Mouse (Mus musculus): ENCODE measurements around the gene Iqce. TPM values are rescaled to one million over a fixed set of nuclear protein-coding genes. Genes with fewer than 3 reads are reported as not detected.

Iqce gene
- total RNA-seq, 2 experiments from 2014 or later: 1.6 to 2.2 TPM

- DNase-seq (ENCODE audit: low spot score): no peak
These were observed 40.1 kb downstream of the Iqce start for GRCm38 (mm10) chr5:140661875-140662643.

DNA sequence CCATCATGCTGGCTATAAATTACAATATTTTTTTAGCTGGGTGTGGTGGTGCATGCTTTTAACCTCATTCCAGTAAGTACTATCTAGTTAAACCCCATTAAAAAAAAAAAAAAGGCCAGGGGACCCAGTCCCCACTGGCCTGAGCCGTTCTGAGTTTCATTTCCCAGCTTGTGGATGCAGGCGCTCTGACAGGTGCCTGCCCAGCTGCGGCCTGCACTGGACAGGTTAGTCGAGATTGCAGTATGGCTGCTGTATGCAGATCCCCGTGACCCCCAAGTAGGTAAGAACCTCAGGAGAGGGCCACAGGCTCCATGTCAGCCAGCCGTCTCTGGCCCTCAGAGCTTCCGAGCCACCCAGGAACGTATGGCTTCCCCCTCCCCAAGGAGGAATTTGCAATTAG lies 40.8 kb downstream of the Iqce start:
- DNase-seq (ENCODE audit: low spot score): no peak

GRCm38 (mm10) chr5:140660398-140660797 lies 41.8 kb downstream of the Iqce start:
- no peak for DNase-seq (ENCODE audit: low spot score)

DNA sequence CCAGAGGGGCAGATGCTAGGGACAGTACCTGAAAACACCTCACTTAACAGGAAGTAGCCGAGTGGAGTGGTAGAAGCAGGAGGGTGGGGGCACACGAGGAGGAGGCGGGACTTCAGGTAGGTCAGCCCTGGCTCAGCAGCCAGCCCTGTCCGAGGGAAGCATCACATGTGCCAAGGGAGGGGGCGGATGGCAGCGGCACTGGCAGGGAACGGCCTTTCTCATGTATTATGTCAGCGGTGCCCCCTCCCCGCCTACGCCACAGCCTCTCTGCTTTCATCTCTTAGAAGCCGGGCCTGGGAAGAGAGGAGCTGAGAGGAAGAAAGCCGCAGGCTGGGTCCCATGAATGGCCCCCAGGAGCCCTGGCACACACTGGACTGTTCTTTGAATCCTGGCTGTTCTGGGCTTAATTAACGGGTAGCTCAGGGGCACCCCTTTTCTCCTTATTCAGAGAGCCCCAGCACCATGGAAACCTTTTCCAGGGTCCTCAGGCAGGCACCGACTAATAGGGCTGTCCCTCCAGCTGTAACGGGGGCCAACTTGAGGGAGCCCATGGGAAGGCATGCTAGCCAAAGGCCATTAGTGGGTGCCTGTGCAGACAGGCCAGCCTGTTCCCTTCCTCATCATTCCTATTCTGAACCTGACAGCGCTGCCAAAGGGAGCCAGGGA lies 42.4 kb downstream of the Iqce start:
- DNase-seq (ENCODE audit: low spot score): no peak

GRCm38 (mm10) chr5:140654096-140654845 lies 47.9 kb downstream of the Iqce start:
- no peak for DNase-seq (ENCODE audit: low spot score)

DNA sequence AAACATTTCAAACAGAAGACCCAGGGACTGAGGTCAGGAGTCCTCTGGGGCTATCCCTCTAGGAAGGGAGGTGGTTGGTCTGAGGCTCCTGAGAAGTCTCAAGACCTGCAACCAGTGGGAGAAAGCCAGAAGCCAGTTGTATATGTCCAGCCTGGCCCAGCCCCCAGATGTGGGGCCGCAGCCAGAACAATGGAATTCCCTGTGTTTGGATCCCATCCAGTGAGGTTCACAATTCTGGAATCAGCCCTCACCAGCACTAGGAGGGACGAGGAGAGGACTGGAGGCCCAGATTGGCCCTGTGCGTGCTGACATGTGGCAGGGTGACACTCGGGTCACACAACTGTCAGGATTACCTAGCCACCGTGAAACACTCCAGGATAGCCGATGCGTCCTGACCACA lies 49.6 kb downstream of the Iqce start:
- no peak for DNase-seq (ENCODE audit: low spot score)

DNA sequence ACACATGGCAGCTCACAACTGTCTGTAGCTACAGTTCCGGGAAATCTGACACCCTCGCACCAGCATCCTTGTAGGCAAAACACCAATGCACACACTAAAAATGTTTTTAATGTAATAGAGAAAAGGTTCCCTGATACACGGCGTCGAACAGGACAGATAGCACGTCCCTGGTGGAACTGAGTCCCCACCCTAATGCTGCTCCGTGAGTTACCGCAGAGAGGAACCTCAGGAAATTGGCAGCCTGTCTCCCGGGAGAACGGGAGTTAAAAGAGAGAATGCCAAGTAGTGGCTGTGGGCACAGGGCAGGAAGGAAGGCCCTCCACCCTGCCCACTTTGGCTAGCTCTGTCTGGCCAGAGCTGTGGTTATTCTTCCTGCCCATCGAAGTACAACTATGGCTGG lies 50.9 kb downstream of the Iqce start:
- DNase-seq (ENCODE audit: low spot score): no peak

DNA sequence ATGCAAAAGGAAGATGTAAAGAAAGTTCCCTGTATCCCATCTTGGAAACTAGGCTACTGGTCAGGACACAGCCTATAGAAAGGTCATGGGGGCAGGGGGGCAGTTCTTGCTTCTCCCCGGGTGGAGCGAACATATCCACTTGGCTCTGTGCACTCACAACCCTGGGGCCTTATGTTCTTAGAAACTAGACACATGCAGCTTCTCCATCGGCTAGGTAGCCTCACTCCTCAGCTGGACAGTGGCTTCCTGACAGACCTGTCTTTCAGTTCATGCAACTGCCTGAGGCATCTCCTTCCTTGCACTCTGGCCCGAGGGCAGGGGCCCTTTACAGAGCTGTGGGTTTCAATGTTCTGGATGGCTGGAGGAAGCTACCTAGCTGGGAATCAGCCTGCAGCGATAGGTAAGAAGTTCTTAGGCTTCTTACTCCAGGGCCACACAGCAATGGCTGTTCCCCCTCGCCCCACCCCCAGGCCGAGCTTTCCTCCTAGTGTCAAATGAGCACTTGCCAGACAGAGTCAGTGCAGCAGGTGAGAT lies 52.2 kb downstream of the Iqce start:
- no peak for DNase-seq (ENCODE audit: low spot score)

GRCm38 (mm10) chr5:140649101-140649667 lies 53.0 kb downstream of the Iqce start:
- DNase-seq (ENCODE audit: low spot score): peak; percentile 98

DNA sequence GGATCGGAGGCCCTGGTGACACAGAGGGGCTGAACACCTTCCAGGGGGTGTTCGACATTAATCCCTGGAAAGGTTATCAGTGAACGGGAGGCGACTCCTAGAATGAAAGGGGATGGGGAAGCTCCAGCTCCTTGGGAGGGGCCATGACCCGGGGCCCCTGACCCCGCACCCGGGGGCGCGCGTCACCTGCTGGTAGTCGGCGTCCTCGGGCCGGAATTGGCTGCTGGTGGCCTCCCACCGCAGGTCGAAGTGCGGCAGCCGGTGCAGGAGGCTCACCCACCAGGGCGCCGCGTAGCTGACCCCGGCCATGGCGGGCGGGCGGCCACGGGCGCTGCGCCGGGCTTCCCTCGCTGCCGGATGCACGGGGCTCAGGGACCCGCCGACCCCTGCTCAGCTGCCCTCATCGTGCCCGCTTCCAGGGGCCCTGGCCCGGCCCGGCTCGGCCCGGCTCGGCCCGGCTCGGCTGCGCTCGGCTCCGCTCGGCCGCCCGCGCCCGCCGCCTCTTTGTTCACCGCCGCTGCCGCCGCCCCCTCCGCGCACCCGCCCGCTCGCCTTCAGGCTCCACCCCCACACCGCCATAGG lies 53.6 kb downstream of the Iqce start, which contains the start of gene Ttyh3:
Gene Ttyh3, minus strand, starts transcription at position 513 of the 582 bp plus-strand sequence.
- DNase-seq (ENCODE audit: low spot score): peak; percentile 15

DNA sequence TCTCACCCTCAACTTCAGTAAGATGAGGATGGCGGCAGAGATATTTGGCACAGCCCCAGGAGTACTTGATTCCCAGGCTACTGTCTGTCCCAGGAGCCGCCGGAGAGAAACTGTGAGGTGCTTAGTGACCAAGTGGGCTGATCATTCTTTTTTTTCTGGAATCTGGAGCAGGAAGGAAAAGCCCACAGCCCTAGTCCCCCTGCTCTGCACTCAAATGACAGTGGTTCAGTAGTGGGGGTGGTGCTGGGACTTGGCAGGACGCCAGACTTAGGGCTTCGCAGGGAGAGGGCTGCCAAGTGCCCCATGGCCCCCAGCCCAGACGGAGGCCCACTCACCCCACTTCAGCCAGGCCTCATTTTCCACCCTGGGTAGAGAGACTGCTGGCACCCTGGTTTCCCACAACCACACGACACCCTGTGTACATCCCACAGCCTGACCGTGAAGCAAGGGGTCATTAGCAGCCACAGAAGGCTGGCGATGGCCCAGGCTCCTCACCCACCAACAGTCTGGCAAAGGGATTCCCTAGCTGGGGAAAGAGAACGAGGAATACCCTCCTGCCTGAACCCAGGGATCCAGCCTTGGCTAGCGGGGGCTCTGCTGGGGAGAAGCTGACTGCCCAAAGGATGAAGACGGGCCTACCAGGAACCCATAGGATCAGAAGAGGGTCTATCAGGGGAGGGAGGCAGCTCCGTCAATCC lies 54.2 kb downstream of the Iqce start:
- DNase-seq (ENCODE audit: low spot score): no peak

- DNase-seq (ENCODE audit: low spot score): no peak
These were observed 55.0 kb downstream of the Iqce start for GRCm38 (mm10) chr5:140647031-140647760.

DNA sequence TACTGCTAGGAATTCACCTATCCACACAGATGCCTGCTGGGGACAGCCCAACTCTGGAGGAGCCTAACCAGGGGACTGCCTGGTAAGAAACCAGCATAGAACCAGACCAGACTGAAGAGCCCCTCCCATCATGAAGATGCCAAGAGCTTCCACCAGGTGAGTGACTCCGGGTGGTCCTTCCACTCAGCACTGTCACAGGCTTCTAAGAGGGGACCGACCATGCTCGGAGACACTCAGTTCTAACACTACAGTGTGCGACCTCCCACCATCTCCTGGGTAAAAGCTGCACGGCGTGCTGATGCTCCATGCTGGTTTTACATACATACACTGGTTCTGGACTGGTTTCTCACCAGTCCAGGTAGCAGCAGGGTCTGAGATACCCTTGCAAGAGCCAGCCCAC lies 56.0 kb downstream of the Iqce start:
- no peak for DNase-seq (ENCODE audit: low spot score)

DNA sequence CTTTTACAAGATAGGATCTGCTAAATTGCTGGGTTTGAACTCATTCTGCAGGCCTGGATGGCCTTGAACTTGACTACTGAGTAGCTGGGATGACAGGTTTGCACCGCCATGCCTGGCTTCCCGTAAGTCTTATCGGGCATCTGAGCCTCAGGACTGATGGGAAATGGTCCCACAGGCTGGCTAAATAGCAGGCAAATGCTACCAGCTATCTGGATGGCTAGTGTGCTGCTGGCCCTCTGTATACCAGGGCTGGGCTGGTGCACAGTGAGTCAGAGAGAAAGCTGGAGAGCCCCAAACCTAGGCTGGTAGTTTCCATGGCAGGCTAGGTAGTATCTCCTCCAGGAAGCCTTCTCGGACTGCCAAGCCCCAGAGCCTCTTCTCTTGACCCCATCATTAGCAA lies 56.7 kb downstream of the Iqce start:
- DNase-seq (ENCODE audit: low spot score): no peak

DNA sequence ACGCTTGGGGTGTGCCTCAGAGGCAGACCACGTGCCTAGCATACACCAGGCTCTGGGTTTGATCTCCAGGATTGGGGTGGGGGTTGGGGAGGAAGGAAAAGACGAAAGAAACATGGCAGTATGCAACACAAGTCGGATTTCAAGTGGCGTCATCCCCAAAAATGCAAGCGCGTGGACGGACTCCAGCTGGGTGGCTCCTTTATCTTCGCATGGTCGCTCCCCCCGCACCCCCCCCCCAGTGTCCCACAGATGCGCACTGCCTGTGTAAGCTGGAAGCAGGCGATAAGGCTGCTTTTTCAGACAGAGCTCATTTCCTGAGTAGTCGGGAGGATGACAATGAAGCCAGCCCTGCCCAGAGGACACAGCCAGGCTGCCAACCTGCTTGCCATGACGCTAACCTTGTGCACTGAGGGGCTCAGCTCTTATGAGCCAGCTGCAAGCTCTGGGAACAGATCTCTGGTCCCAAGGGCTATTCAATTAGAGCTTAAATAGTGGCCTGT lies 57.4 kb downstream of the Iqce start:
- no peak for DNase-seq (ENCODE audit: low spot score)

GRCm38 (mm10) chr5:140644263-140644662 lies 57.9 kb downstream of the Iqce start:
- DNase-seq (ENCODE audit: low spot score): no peak

- peak; percentile 33 for DNase-seq (ENCODE audit: low spot score)
These were observed 60.1 kb downstream of the Iqce start for GRCm38 (mm10) chr5:140642076-140642475.

DNA sequence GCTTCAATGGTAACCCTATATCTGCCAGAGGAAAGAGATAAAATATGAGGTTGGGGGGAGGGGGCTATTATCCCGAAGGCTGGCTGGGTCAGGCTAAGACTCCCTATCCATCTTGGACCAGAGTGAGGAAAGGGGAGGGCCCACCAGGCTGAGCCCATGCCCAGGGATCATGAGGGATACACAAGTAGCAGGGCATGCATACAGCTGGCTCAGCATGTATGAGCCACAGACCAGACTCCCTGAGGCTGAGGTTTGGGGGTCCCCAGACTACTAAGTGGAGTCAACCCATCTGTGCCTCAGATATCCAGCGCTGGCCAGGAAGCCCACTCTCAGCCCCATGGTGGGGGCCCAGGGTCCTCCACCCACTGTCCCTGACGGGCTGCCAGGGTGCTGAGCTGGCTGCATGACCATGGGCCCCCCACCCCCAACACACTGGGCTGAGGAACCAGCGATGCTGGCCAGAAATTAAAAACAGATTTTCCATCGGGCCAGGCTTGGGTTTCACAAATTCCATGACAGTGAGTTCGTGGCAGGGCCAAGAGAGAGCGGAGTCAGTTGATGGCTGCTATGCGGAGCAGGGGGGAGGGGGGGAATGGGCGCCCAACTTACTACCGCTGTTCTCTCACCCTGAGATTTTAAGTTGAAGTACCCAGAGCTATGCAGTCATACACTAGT lies 60.8 kb downstream of the Iqce start:
- peak; percentile 52 for DNase-seq (ENCODE audit: low spot score)

GRCm38 (mm10) chr5:140640812-140641211 lies 61.4 kb downstream of the Iqce start:
- DNase-seq (ENCODE audit: low spot score): no peak

Data from gastrocnemius, adult 18-20 months (tissue).